Mouse (Mus musculus) heart, adult 2 months (tissue): ENCODE data around the gene Mfsd7a.

Experiments used
- CTCF ChIP-seq: fragments of 200-600 bp; IDR thresholded peaks from 2 replicates; pipeline ENCODE4 v1.8.1; 2022; ENCODE audit warnings: antibody characterized with exemption, mild to moderate bottlenecking, moderate library complexity
- EP300 ChIP-seq: fragments of 200-500 bp; IDR thresholded peaks from 2 replicates; pipeline ENCODE4 v1.6.1; 2011; ENCODE audit warnings: low read depth, low read length, control low read depth; ENCODE audit not compliant: insufficient read depth
- POLR2A ChIP-seq: fragments of 200-500 bp; IDR thresholded peaks from 2 replicates; pipeline ENCODE4 v1.6.1; 2011; ENCODE audit warnings: mild to moderate bottlenecking, low read depth, low read length, control low read depth; ENCODE audit not compliant: insufficient read depth

- TF ChIP-seq CTCF = no peak
- TF ChIP-seq EP300 = no peak
- TF ChIP-seq POLR2A = no peak
Observed at GRCm38 (mm10) chr5:108423427-108423826, 25.3 kb downstream of the Mfsd7a start.
